Comparison of ENCODE assay signal across 12 mouse cellular contexts in genomic region chr1:130732706-130733658, GRCm38 (mm10). TPM values are rescaled to one million over a fixed set of nuclear protein-coding genes. Genes with fewer than 3 reads are reported as not detected.
A peak's percentile ranks its signal among the peaks of the same experiment; 100 is the strongest.
DNase-seq lines count a peak whose midpoint lies in the region; ATAC-seq and TF ChIP-seq lines count a peak whose summit lies in the region.
"Had no signal": no experiment of that assay in that cellular context is flagged by ENCODE, and none has a peak within 500 bp of the region (broad histone marks: within the 10 kb centered on the region; RNA-seq: fewer than 3 reads in every experiment).

No protein-coding gene starts in this region.

- H3K4me3 ChIP-seq in kidney, embryonic 16.5 days (ENCODE audit: low read length), result peak overlapping the region; percentile 40
- H3K4me3 ChIP-seq in intestine, embryonic 14.5 days (ENCODE audit: low read depth, low read length), result peak overlapping the region; percentile 33
- H3K4me3 ChIP-seq in liver, postnatal 0 days (ENCODE audit: low read depth, low read length), result peak overlapping the region; percentile 44
- no peak overlapping the region for H3K4me3 ChIP-seq in midbrain, embryonic 13.5 days (replicated peaks)
- no peak overlapping the region for H3K4me3 ChIP-seq in midbrain, embryonic 10.5 days

- DNase-seq in kidney, adult 18-20 months, result no peak
- peak; percentile 23 for DNase-seq in MEL-GATA-1-ER (ENCODE audit: extremely low read depth, low read depth)
- no peak for DNase-seq in intestine, embryonic 14.5 days (ENCODE audit: low spot score)
- DNase-seq in liver, postnatal 0 days, result no peak
- DNase-seq in right cerebral cortex, adult 2 months (ENCODE audit: low spot score in 2 of 2), result no peak
- DNase-seq in midbrain, embryonic 10.5 days (ENCODE audit: low spot score), result no peak
- DNase-seq: heart, postnatal 10 days had no signal

- ATAC-seq in kidney, embryonic 16.5 days (ENCODE audit: low FRiP score, low TSS enrichment), result peak; percentile 28
- 0 out of 2 replicates have a peak, but pooled peaks have one; percentile 9 for ATAC-seq in intestine, embryonic 14.5 days (replicated peaks; ENCODE audit: low FRiP score, low TSS enrichment, low read depth)
- ATAC-seq in liver, postnatal 0 days, result no peak
- ATAC-seq in midbrain, embryonic 13.5 days, result no peak

- peak overlapping the region; percentile 48 for H3K4me2 ChIP-seq in kidney, embryonic 16.5 days (replicated peaks; ENCODE audit: low read depth, low read length)
- peak overlapping the region; percentile 43 for H3K4me2 ChIP-seq in intestine, embryonic 14.5 days (ENCODE audit: low read length)
- peak overlapping the region; percentile 71 for H3K4me2 ChIP-seq in liver, postnatal 0 days (ENCODE audit: low read depth, low read length)
- no peak overlapping the region for H3K4me2 ChIP-seq in midbrain, embryonic 13.5 days (replicated peaks)

- H3K27ac ChIP-seq in kidney, embryonic 16.5 days (ENCODE audit: low read length), result peak overlapping the region; percentile 91
- H3K27ac ChIP-seq in intestine, embryonic 14.5 days (ENCODE audit: low read depth), result peak overlapping the region; percentile 62
- H3K27ac ChIP-seq in liver, postnatal 0 days (ENCODE audit: low read depth), result peak overlapping the region; percentile 36
- H3K27ac ChIP-seq in midbrain, embryonic 13.5 days, result no peak overlapping the region
- H3K27ac ChIP-seq in midbrain, embryonic 10.5 days (replicated peaks), result no peak overlapping the region
- H3K27ac ChIP-seq: limb, embryonic 15.5 days had no signal

- WGBS in kidney, embryonic 16.5 days, result 77% methylated on average over 13 of the region's 13 CpGs
- 72% methylated on average over 13 of the region's 13 CpGs for WGBS in intestine, embryonic 14.5 days
- WGBS in liver, postnatal 0 days (ENCODE audit: insufficient replicate concordance), result 58% methylated on average over 13 of the region's 13 CpGs
- 92% methylated on average over 13 of the region's 13 CpGs for WGBS in midbrain, embryonic 13.5 days
- 92% methylated on average over 13 of the region's 13 CpGs for WGBS in midbrain, embryonic 10.5 days

- H3K9ac ChIP-seq in kidney, embryonic 16.5 days (replicated peaks; ENCODE audit: low read length), result no peak overlapping the region
- peak overlapping the region; percentile 23 for H3K9ac ChIP-seq in intestine, embryonic 14.5 days (ENCODE audit: low read length)
- H3K9ac ChIP-seq in liver, postnatal 0 days (replicated peaks), result no peak overlapping the region; the same call in none of the 2 replicates
- H3K9ac ChIP-seq in midbrain, embryonic 13.5 days (replicated peaks), result no peak overlapping the region
- H3K9ac ChIP-seq: limb, embryonic 15.5 days had no signal

- no peaks in the 10 kb centered on the region for H3K9me3 ChIP-seq in kidney, embryonic 16.5 days (ENCODE audit: low read length)
- H3K9me3 ChIP-seq in intestine, embryonic 14.5 days (ENCODE audit: control insufficient read depth, low read length), result no peaks in the 10 kb centered on the region
- H3K9me3 ChIP-seq in liver, postnatal 0 days (ENCODE audit: low read length), result no peaks in the 10 kb centered on the region
- no peaks in the 10 kb centered on the region for H3K9me3 ChIP-seq in midbrain, embryonic 13.5 days
- no peaks in the 10 kb centered on the region for H3K9me3 ChIP-seq in midbrain, embryonic 10.5 days (replicated peaks)
- H3K9me3 ChIP-seq: limb, embryonic 15.5 days had no signal

- no peaks in the 10 kb centered on the region for H3K36me3 ChIP-seq in kidney, embryonic 16.5 days (ENCODE audit: insufficient read depth, low read length)
- no peaks in the 10 kb centered on the region for H3K36me3 ChIP-seq in intestine, embryonic 14.5 days (ENCODE audit: control insufficient read depth, insufficient read depth, low read length)
- H3K36me3 ChIP-seq in liver, postnatal 0 days (replicated peaks; ENCODE audit: insufficient read depth, low read length), result no peaks in the 10 kb centered on the region; the same call in 1 of the 2 replicates
- no peaks in the 10 kb centered on the region for H3K36me3 ChIP-seq in midbrain, embryonic 13.5 days
- H3K36me3 ChIP-seq in midbrain, embryonic 10.5 days, result no peaks in the 10 kb centered on the region
- H3K36me3 ChIP-seq: limb, embryonic 15.5 days had no signal

- TF ChIP-seq CTCF in liver, postnatal 0 days (IDR thresholded peaks at IDR 0.05; ENCODE audit: low read depth), result no peak

- H3K27me3 ChIP-seq in kidney, embryonic 16.5 days (ENCODE audit: insufficient read depth, low read length), result no peaks in the 10 kb centered on the region
- H3K27me3 ChIP-seq in intestine, embryonic 14.5 days (replicated peaks; ENCODE audit: control insufficient read depth, insufficient read depth, low read length), result no peaks in the 10 kb centered on the region
- no peaks in the 10 kb centered on the region for H3K27me3 ChIP-seq in liver, postnatal 0 days (ENCODE audit: insufficient read depth, low read length)
- no peaks in the 10 kb centered on the region for H3K27me3 ChIP-seq in midbrain, embryonic 13.5 days
- no peaks in the 10 kb centered on the region for H3K27me3 ChIP-seq in midbrain, embryonic 10.5 days (ENCODE audit: low read depth, poor library complexity, severe bottlenecking)
- H3K27me3 ChIP-seq: limb, embryonic 15.5 days had no signal

- peaks cover 37% of the 10 kb centered on the region for H3K4me1 ChIP-seq in kidney, embryonic 16.5 days (ENCODE audit: insufficient read depth, low read length)
- peaks cover 15% of the 10 kb centered on the region for H3K4me1 ChIP-seq in intestine, embryonic 14.5 days (replicated peaks; ENCODE audit: control insufficient read depth, insufficient read depth, low read length)
- peaks cover 43% of the 10 kb centered on the region for H3K4me1 ChIP-seq in liver, postnatal 0 days (ENCODE audit: insufficient read depth)
- 0 out of 2 replicates have a peak, but pooled peaks cover 8% of the 10 kb centered on the region for H3K4me1 ChIP-seq in midbrain, embryonic 13.5 days (replicated peaks)
- H3K4me1 ChIP-seq in midbrain, embryonic 10.5 days, result peaks cover 10% of the 10 kb centered on the region

- TF ChIP-seq EP300 in liver, postnatal 0 days (IDR thresholded peaks at IDR 0.05; ENCODE audit: low read depth), result peak; percentile 75

RNA-seq across cellular contexts. Expression of gene AA986860, which starts 1.2 kb away (rescaled TPM):
- 16.1 TPM in 2 replicates for polyA plus RNA-seq in kidney, embryonic 16.5 days (2015; fragmentation: Nextera tagmentation; extraction: Ambion mirVana)
- 55.7 and 61.4 TPM in 2 replicates for polyA plus RNA-seq in intestine, embryonic 14.5 days (2014; fragmentation: Nextera tagmentation; extraction: Ambion mirVana)
- 1.1 and 1.4 TPM in 2 replicates for polyA plus RNA-seq in liver, postnatal 0 days (2015; fragmentation: Nextera tagmentation; extraction: Ambion mirVana)
- polyA plus RNA-seq in midbrain, embryonic 13.5 days (2015; fragmentation: Nextera tagmentation; extraction: Ambion mirVana), result 0.43 and 0.71 TPM in 2 replicates
- 0.42 TPM in 2 replicates for polyA plus RNA-seq in midbrain, embryonic 10.5 days (2016; fragmentation: Nextera tagmentation; extraction: Ambion mirVana)

RNA-seq across cellular contexts. Expression of gene Pfkfb2, which starts 3.9 kb away (rescaled TPM):
- 9.5 and 9.7 TPM in 2 replicates for polyA plus RNA-seq in kidney, embryonic 16.5 days (2015; fragmentation: Nextera tagmentation; extraction: Ambion mirVana)
- 9.4 and 9.8 TPM in 2 replicates for polyA plus RNA-seq in intestine, embryonic 14.5 days (2014; fragmentation: Nextera tagmentation; extraction: Ambion mirVana)
- polyA plus RNA-seq in liver, postnatal 0 days (2015; fragmentation: Nextera tagmentation; extraction: Ambion mirVana), result 2.0 and 2.6 TPM in 2 replicates
- 21.3 and 21.5 TPM in 2 replicates for polyA plus RNA-seq in midbrain, embryonic 13.5 days (2015; fragmentation: Nextera tagmentation; extraction: Ambion mirVana)
- 5.5 and 8.1 TPM in 2 replicates for polyA plus RNA-seq in midbrain, embryonic 10.5 days (2016; fragmentation: Nextera tagmentation; extraction: Ambion mirVana)

RNA-seq across cellular contexts. Expression of gene Yod1, which starts 15.9 kb away (rescaled TPM):
- polyA plus RNA-seq in kidney, embryonic 16.5 days (2015; fragmentation: Nextera tagmentation; extraction: Ambion mirVana), result 9.0 and 11.3 TPM in 2 replicates
- 7.5 and 8.1 TPM in 2 replicates for polyA plus RNA-seq in intestine, embryonic 14.5 days (2014; fragmentation: Nextera tagmentation; extraction: Ambion mirVana)
- polyA plus RNA-seq in liver, postnatal 0 days (2015; fragmentation: Nextera tagmentation; extraction: Ambion mirVana), result 17.3 and 20.3 TPM in 2 replicates
- 20.5 and 23.5 TPM in 2 replicates for polyA plus RNA-seq in midbrain, embryonic 13.5 days (2015; fragmentation: Nextera tagmentation; extraction: Ambion mirVana)
- polyA plus RNA-seq in midbrain, embryonic 10.5 days (2016; fragmentation: Nextera tagmentation; extraction: Ambion mirVana), result 11.5 and 16.6 TPM in 2 replicates

RNA-seq across cellular contexts. Expression of gene Gm29427, which starts 17.4 kb away (rescaled TPM):
- polyA plus RNA-seq in kidney, embryonic 16.5 days (2015; fragmentation: Nextera tagmentation; extraction: Ambion mirVana), result not detected in 2 replicates
- 0.23 TPM in 1 of 2 replicates, not detected in the other for polyA plus RNA-seq in intestine, embryonic 14.5 days (2014; fragmentation: Nextera tagmentation; extraction: Ambion mirVana)
- polyA plus RNA-seq in liver, postnatal 0 days (2015; fragmentation: Nextera tagmentation; extraction: Ambion mirVana), result 0.07 TPM in 1 of 2 replicates, not detected in the other
- polyA plus RNA-seq in midbrain, embryonic 13.5 days (2015; fragmentation: Nextera tagmentation; extraction: Ambion mirVana), result 0.09 TPM in 1 of 2 replicates, not detected in the other
- polyA plus RNA-seq in midbrain, embryonic 10.5 days (2016; fragmentation: Nextera tagmentation; extraction: Ambion mirVana), result not detected in 2 replicates
- polyA plus RNA-seq: C2C12; limb, embryonic 15.5 days; spleen, adult 2 months had no signal

Comparison
In these comparisons a context has a peak if more than half of its experiments do, and no peak if none do; other contexts are left out.
1. ATAC-seq: peak in kidney, embryonic 16.5 days (single experiment) and intestine, embryonic 14.5 days (single experiment); none in liver, postnatal 0 days (single experiment) and midbrain, embryonic 13.5 days (single experiment).
2. H3K27ac ChIP-seq: peak in kidney, embryonic 16.5 days (single experiment), intestine, embryonic 14.5 days (single experiment) and liver, postnatal 0 days (single experiment); none in midbrain, embryonic 13.5 days (single experiment) and midbrain, embryonic 10.5 days (single experiment).
3. H3K4me3 ChIP-seq: peak in kidney, embryonic 16.5 days (single experiment), intestine, embryonic 14.5 days (single experiment) and liver, postnatal 0 days (single experiment); none in midbrain, embryonic 13.5 days (single experiment) and midbrain, embryonic 10.5 days (single experiment).